Comparison of ENCODE assay signal across 9 mouse cellular contexts in the genomic region with DNA sequence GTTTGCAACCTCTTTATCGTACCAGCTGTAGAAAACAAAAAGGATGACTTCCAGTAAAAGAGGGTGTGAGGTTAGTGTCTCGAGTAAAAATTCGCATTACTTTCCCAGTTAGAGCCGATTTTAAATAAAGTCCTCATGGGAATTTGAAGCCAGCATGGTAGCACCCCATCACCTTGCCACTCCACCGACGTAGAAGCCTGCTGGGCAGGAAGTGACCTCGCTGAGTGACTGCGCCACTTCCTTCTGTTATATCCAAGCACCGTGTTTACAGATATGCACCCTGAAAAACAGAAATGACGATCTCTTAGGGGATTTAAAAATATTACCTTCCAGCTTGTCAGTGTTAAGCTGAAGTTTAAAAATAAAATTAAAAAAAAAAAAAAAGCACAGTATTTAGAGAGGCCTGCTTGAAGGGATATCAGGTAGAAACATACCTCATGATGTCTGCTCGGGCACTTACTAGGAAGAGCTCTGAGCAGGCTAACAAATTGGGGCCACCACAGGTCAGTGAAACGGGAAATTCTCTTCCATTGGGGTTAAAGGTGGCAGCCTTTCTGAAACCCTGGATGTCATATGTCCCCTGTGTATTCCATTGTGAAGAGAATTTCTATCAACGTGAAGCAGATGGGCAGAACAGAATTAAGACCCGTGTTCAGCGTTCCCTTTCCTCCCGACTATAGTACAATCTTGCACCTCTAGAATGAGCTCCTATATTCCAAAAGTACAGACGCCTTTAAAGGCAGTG.
A peak's percentile ranks its signal among the peaks of the same experiment; 100 is the strongest.
DNase-seq lines count a peak whose midpoint lies in the region; ATAC-seq and TF ChIP-seq lines count a peak whose summit lies in the region.
"Had no signal": no experiment of that assay in that cellular context is flagged by ENCODE, and none has a peak within 500 bp of the region (broad histone marks: within the 10 kb centered on the region; RNA-seq: fewer than 3 reads in every experiment).

No protein-coding gene starts in this region.

- peak overlapping the region; percentile 42 for H3K4me2 ChIP-seq in liver, embryonic 11.5 days
- H3K4me2 ChIP-seq in forebrain, embryonic 11.5 days (ENCODE audit: low read depth, low read length, severe bottlenecking): peak overlapping the region; percentile 38
- peak overlapping the region; percentile 59 for H3K4me2 ChIP-seq in intestine, postnatal 0 days (replicated peaks; ENCODE audit: low read depth)
- H3K4me2 ChIP-seq in neural tube, embryonic 13.5 days: peak overlapping the region; percentile 53

- DNase-seq in liver, embryonic 11.5 days (ENCODE audit: low spot score): no peak
- DNase-seq in liver: no peak
- no peak for DNase-seq in forebrain, embryonic 11.5 days (ENCODE audit: low spot score)
- no peak for DNase-seq in natural killer cell, adult 2 months (ENCODE audit: low spot score in 2 of 2)
- DNase-seq: right cerebral cortex, postnatal 4 days had no signal

- H3K9ac ChIP-seq in liver, embryonic 11.5 days (ENCODE audit: low read depth, low read length): no peak overlapping the region
- H3K9ac ChIP-seq in forebrain, embryonic 11.5 days (ENCODE audit: low read length): no peak overlapping the region
- no peak overlapping the region for H3K9ac ChIP-seq in intestine, postnatal 0 days (ENCODE audit: low read depth, low read length)
- no peak overlapping the region for H3K9ac ChIP-seq in neural tube, embryonic 13.5 days

- no peak for ATAC-seq in liver, embryonic 11.5 days (replicated peaks; ENCODE audit: low FRiP score)
- no peak for ATAC-seq in forebrain, embryonic 11.5 days (replicated peaks; ENCODE audit: low FRiP score)
- ATAC-seq in intestine, postnatal 0 days: no peak
- ATAC-seq in neural tube, embryonic 13.5 days (ENCODE audit: low read depth): no peak
- ATAC-seq in cerebellum, adult (ENCODE audit: insufficient number of reproducible peaks, low FRiP score, low TSS enrichment): no peak
- no peak for ATAC-seq in inflammation-experienced regulatory T-cells, adult 6 months

- no peak overlapping the region for H3K27ac ChIP-seq in liver, embryonic 11.5 days (ENCODE audit: low read depth, low read length)
- H3K27ac ChIP-seq in forebrain, embryonic 11.5 days (ENCODE audit: low read depth, low read length): no peak overlapping the region
- H3K27ac ChIP-seq in intestine, postnatal 0 days (ENCODE audit: low read depth, low read length): no peak overlapping the region
- no peak overlapping the region for H3K27ac ChIP-seq in neural tube, embryonic 13.5 days (replicated peaks)

- H3K4me3 ChIP-seq in liver, embryonic 11.5 days (ENCODE audit: low read depth, low read length): peak overlapping the region; percentile 10; the same call in 1 of the 2 replicates
- H3K4me3 ChIP-seq in forebrain, embryonic 11.5 days (ENCODE audit: low read depth, low read length): peak overlapping the region; percentile 10; the same call in 1 of the 2 replicates
- H3K4me3 ChIP-seq in intestine, postnatal 0 days (ENCODE audit: low read depth, low read length): peak overlapping the region; percentile 14; the same call in 1 of the 2 replicates
- peak overlapping the region; percentile 18; the same call in 1 of the 2 replicates for H3K4me3 ChIP-seq in neural tube, embryonic 13.5 days

- no peaks in the 10 kb centered on the region for H3K9me3 ChIP-seq in liver, embryonic 11.5 days (ENCODE audit: control insufficient read depth, low read length)
- H3K9me3 ChIP-seq in forebrain, embryonic 11.5 days (ENCODE audit: control insufficient read depth, low read length): no peaks in the 10 kb centered on the region
- H3K9me3 ChIP-seq in intestine, postnatal 0 days (ENCODE audit: control insufficient read depth): no peaks in the 10 kb centered on the region
- H3K9me3 ChIP-seq in neural tube, embryonic 13.5 days: no peaks in the 10 kb centered on the region

- 42% methylated on average over 17 of the region's 17 CpGs for WGBS in liver, embryonic 11.5 days
- 49% methylated on average over 17 of the region's 17 CpGs for WGBS in forebrain, embryonic 11.5 days
- 52% methylated on average over 17 of the region's 17 CpGs for WGBS in intestine, postnatal 0 days
- 49% methylated on average over 17 of the region's 17 CpGs for WGBS in neural tube, embryonic 13.5 days

- no peaks in the 10 kb centered on the region for H3K36me3 ChIP-seq in liver, embryonic 11.5 days (ENCODE audit: control insufficient read depth, insufficient read depth, low read length)
- H3K36me3 ChIP-seq in forebrain, embryonic 11.5 days (ENCODE audit: control insufficient read depth, insufficient read depth, low read length): no peaks in the 10 kb centered on the region
- no peaks in the 10 kb centered on the region for H3K36me3 ChIP-seq in intestine, postnatal 0 days (ENCODE audit: control insufficient read depth, insufficient read depth)
- H3K36me3 ChIP-seq in neural tube, embryonic 13.5 days: no peaks in the 10 kb centered on the region

- no peaks in the 10 kb centered on the region for H3K4me1 ChIP-seq in liver, embryonic 11.5 days (replicated peaks; ENCODE audit: control insufficient read depth, insufficient read depth, low read length)
- H3K4me1 ChIP-seq in forebrain, embryonic 11.5 days (replicated peaks; ENCODE audit: control insufficient read depth, insufficient read depth, low read length): no peaks in the 10 kb centered on the region
- no peaks in the 10 kb centered on the region for H3K4me1 ChIP-seq in intestine, postnatal 0 days (replicated peaks; ENCODE audit: control insufficient read depth, insufficient read depth, low read length)
- peaks cover 7% of the 10 kb centered on the region for H3K4me1 ChIP-seq in neural tube, embryonic 13.5 days (replicated peaks)

- no peak for TF ChIP-seq CTCF in intestine, postnatal 0 days (IDR thresholded peaks at IDR 0.05; ENCODE audit: low read depth)

- no peaks in the 10 kb centered on the region for H3K27me3 ChIP-seq in liver, embryonic 11.5 days (replicated peaks; ENCODE audit: control insufficient read depth, insufficient read depth, low read length)
- no peaks in the 10 kb centered on the region for H3K27me3 ChIP-seq in forebrain, embryonic 11.5 days (ENCODE audit: control insufficient read depth, insufficient read depth, low read length)
- no peaks in the 10 kb centered on the region for H3K27me3 ChIP-seq in intestine, postnatal 0 days (replicated peaks; ENCODE audit: control insufficient read depth, insufficient read depth, low read length)
- H3K27me3 ChIP-seq in neural tube, embryonic 13.5 days: no peaks in the 10 kb centered on the region
